In genomic region chr13:93854325-93854724, GRCm38 (mm10) we compare ENCODE assay signal across 10 mouse cellular contexts.
"Had no signal": no experiment of that assay in that cellular context is flagged by ENCODE, and none has a peak within 500 bp of the region (broad histone marks: within the 10 kb centered on the region; RNA-seq: fewer than 3 reads in every experiment).

No protein-coding gene starts in this region.

- H3K9me3 ChIP-seq: liver, embryonic 12.5 days; midbrain, embryonic 13.5 days; neural tube, embryonic 15.5 days had no signal

- ATAC-seq: hindbrain, postnatal 0 days; liver, embryonic 12.5 days; midbrain, embryonic 13.5 days had no signal

- H3K27me3 ChIP-seq: liver, embryonic 12.5 days; midbrain, embryonic 13.5 days; neural tube, embryonic 15.5 days had no signal

- DNase-seq: kidney, adult 11 months; kidney, postnatal 14 days; left cerebral cortex, postnatal 4 days; right cerebral cortex, adult 18-20 months; right cerebral cortex, postnatal 25 days had no signal

- H3K4me1 ChIP-seq: neural tube, embryonic 15.5 days had no signal

- H3K4me3 ChIP-seq: liver, embryonic 12.5 days; midbrain, embryonic 13.5 days; myocyte; neural tube, embryonic 15.5 days had no signal

- H3K36me3 ChIP-seq: liver, embryonic 12.5 days; midbrain, embryonic 13.5 days; neural tube, embryonic 15.5 days had no signal

- H3K9ac ChIP-seq: liver, embryonic 12.5 days; midbrain, embryonic 13.5 days; neural tube, embryonic 15.5 days had no signal

- H3K4me2 ChIP-seq: liver, embryonic 12.5 days; midbrain, embryonic 13.5 days; neural tube, embryonic 15.5 days had no signal

- H3K27ac ChIP-seq: hindbrain, postnatal 0 days; liver, embryonic 12.5 days; midbrain, embryonic 13.5 days; neural tube, embryonic 15.5 days had no signal
